Mouse (Mus musculus) intestine, embryonic 15.5 days (tissue): ENCODE results near the gene Uqcrq. TPM values are rescaled to one million over a fixed set of nuclear protein-coding genes. Genes with fewer than 3 reads are reported as not detected.

Experiments
- ATAC-seq: fragments of 200-750 bp; cut with Nextera tagmentation; 2 replicates; pipeline ENCODE4 v1.8.0; 2017; ENCODE audit warnings: moderate TSS enrichment, moderate library complexity
- H3K27ac ChIP-seq: fragments of 300-500 bp; sonication (generic); 2 replicates; pipeline ENCODE4 v1.5.1; 2015; ENCODE audit warnings: mild to moderate bottlenecking, inconsistent platforms
- H3K27me3 ChIP-seq: fragments of 300-500 bp; sonication (generic); replicated peaks from 2 replicates; pipeline ENCODE4 v1.6.1; 2015; ENCODE audit warnings: inconsistent platforms
- H3K36me3 ChIP-seq: fragments of 300-500 bp; sonication (generic); 2 replicates; pipeline ENCODE4 v1.6.1; 2015; ENCODE audit warnings: inconsistent platforms
- H3K4me1 ChIP-seq: fragments of 300-500 bp; sonication (generic); replicated peaks from 2 replicates; pipeline ENCODE4 v1.6.1; 2015; ENCODE audit warnings: inconsistent platforms
- H3K4me2 ChIP-seq: fragments of 300-500 bp; sonication (generic); replicated peaks from 2 replicates; pipeline ENCODE4 v1.6.1; 2015; ENCODE audit warnings: mild to moderate bottlenecking, inconsistent platforms
- H3K4me3 ChIP-seq: fragments of 300-500 bp; sonication (generic); replicated peaks from 2 replicates; pipeline ENCODE4 v1.5.1; 2015; ENCODE audit warnings: inconsistent platforms
- H3K9ac ChIP-seq: fragments of 300-500 bp; sonication (generic); 2 replicates; pipeline ENCODE4 v1.6.1; 2015; ENCODE audit warnings: inconsistent platforms
- H3K9me3 ChIP-seq: fragments of 300-500 bp; sonication (generic); 2 replicates; pipeline ENCODE4 v1.6.1; 2016; ENCODE audit warnings: inconsistent platforms
- WGBS: fragments of 180-500 bp; shearing (Covaris S2); methylation state at CpG from one replicate; pipeline ENCODE4 v1.1.7; 2015; 5-methylcytosine and 5-hydroxymethylcytosine counted together
- polyA plus RNA-seq: library from polyadenylated mRNA; unstranded; fragments of >200 nt; fragmentation: Nextera tagmentation; extraction: Ambion mirVana; gene quantifications from 2 replicates; pipeline ENCODE4 v1.2.1, GENCODE M21; 2015

The Uqcrq gene
- polyA plus RNA-seq, 1 experiment from 2014 or later, result 791 TPM

- ATAC-seq, result no peak
- Histone ChIP-seq H3K9ac (no peak overlapping the region), H3K27me3 (no peaks in the 10 kb centered on the region), H3K9me3 (no peaks in the 10 kb centered on the region), H3K27ac (no peak overlapping the region), H3K4me3 (no peak overlapping the region), H3K4me2 (no peak overlapping the region), H3K36me3 (no peaks in the 10 kb centered on the region), H3K4me1 (peaks cover 11% of the 10 kb centered on the region; the same call in 1 of the 2 replicates)
- WGBS, result 90% methylated on average over 8 of the region's 8 CpGs
Measured at GRCm38 (mm10) chr11:53447996-53448395, 17.4 kb upstream of the Uqcrq start.

DNA sequence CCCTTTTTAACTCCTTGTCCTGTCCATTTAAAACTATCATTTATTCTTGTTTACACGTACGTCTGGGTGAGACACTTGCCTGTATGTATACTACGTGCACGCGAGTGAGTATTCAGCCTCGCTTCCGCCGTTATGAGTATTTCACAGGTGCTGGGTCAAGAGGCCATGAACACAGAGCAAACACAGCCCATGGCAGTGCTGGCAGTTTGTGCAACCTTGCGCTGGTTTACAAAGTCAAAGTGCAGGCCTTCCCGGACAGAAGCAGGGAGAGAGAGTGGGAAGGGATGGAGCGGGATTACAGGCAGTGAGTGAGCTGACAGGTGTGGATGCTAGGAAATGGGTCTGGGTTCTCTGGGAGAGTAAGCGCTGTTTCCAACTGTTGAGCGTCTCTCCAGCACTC lies 15.6 kb upstream of the Uqcrq start:
- Histone ChIP-seq H3K9ac (no peak overlapping the region), H3K27ac (no peak overlapping the region), H3K36me3 (no peaks in the 10 kb centered on the region), H3K9me3 (no peaks in the 10 kb centered on the region), H3K4me2 (no peak overlapping the region), H3K4me3 (no peak overlapping the region), H3K27me3 (no peaks in the 10 kb centered on the region), H3K4me1 (peaks cover 10% of the 10 kb centered on the region; the same call in 1 of the 2 replicates)
- 65% methylated on average over 13 of the region's 13 CpGs for WGBS
- no peak for ATAC-seq

- Histone ChIP-seq H3K9ac (no peak overlapping the region), H3K27me3 (no peaks in the 10 kb centered on the region), H3K4me3 (no peak overlapping the region), H3K4me2 (no peak overlapping the region), H3K27ac (no peak overlapping the region), H3K4me1 (0 out of 2 replicates have a peak, but pooled peaks cover 4% of the 10 kb centered on the region), H3K36me3 (no peaks in the 10 kb centered on the region), H3K9me3 (no peaks in the 10 kb centered on the region)
- WGBS, result 61% methylated on average over 13 of the region's 13 CpGs
- no peak for ATAC-seq
Measured at GRCm38 (mm10) chr11:53445562-53445961, 14.9 kb upstream of the Uqcrq start.

GRCm38 (mm10) chr11:53443861-53444260 lies 13.2 kb upstream of the Uqcrq start:
- no peaks in the 10 kb centered on the region for H3K9me3 ChIP-seq
- H3K36me3 ChIP-seq, result no peaks in the 10 kb centered on the region
- H3K4me2 ChIP-seq, result no peak overlapping the region
- no peak overlapping the region for H3K9ac ChIP-seq
- no peak overlapping the region for H3K4me3 ChIP-seq
- H3K27ac ChIP-seq, result no peak overlapping the region
- ATAC-seq, result 0 out of 2 replicates have a peak, but pooled peaks have one; percentile 42
- no peaks in the 10 kb centered on the region for H3K27me3 ChIP-seq
- H3K4me1 ChIP-seq, result no peaks in the 10 kb centered on the region
- WGBS, result 34% methylated on average over 6 of the region's 6 CpGs

DNA sequence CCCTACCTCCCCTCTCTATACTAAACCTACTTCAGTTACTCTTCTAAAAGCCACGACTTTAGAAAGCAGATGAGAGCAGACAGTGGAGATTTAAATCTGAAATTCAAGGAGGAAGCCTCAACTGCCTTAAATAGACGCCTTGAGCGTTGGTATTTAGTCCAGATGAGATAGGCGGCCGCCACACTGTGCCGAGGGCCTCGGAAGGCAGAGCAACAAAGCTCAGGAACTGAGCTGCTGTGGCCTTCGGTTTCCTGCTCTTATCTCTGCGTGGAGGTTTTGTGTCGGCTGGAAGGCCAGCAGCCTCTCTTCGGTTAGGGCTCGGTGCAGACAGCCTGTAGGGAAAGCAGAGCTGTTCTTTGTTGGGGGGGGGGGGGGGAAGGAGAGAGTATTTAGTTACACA lies 11.3 kb upstream of the Uqcrq start:
- Histone ChIP-seq H3K9me3 (no peaks in the 10 kb centered on the region), H3K4me2 (no peak overlapping the region), H3K9ac (no peak overlapping the region), H3K36me3 (no peaks in the 10 kb centered on the region), H3K4me3 (no peak overlapping the region), H3K4me1 (no peaks in the 10 kb centered on the region), H3K27me3 (no peaks in the 10 kb centered on the region), H3K27ac (no peak overlapping the region)
- WGBS, result 24% methylated on average over 12 of the region's 12 CpGs
- 0 out of 2 replicates have a peak, but pooled peaks have one; percentile 51 for ATAC-seq

DNA sequence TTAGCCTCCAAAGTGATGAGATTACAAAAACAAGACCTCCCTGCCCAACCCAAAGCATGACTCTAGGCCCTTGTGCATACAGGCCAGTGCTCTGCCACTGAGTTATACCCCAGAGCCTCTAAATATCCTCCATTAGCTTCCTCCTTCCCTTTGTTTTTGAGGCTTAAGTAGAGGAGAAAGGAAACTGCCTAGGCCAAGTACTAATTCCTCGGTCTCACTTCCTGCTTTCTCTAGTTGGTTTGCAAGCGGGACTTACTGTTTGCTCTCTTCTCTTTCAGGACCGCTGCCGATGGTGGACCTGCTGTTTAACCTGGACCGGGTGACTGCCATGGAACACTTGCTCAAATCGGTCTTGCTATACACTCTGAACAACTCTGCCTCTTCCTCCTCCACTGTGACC lies 5.7 kb upstream of the Uqcrq start:
- no peaks in the 10 kb centered on the region for H3K36me3 ChIP-seq
- H3K4me1 ChIP-seq, result peaks cover 2% of the 10 kb centered on the region; the same call in 1 of the 2 replicates
- no peaks in the 10 kb centered on the region for H3K9me3 ChIP-seq
- no peak overlapping the region for H3K9ac ChIP-seq
- WGBS, result 84% methylated on average over 6 of the region's 6 CpGs
- no peaks in the 10 kb centered on the region for H3K27me3 ChIP-seq
- no peak overlapping the region for H3K27ac ChIP-seq
- ATAC-seq, result no peak
- no peak overlapping the region for H3K4me2 ChIP-seq
- H3K4me3 ChIP-seq, result no peak overlapping the region

DNA sequence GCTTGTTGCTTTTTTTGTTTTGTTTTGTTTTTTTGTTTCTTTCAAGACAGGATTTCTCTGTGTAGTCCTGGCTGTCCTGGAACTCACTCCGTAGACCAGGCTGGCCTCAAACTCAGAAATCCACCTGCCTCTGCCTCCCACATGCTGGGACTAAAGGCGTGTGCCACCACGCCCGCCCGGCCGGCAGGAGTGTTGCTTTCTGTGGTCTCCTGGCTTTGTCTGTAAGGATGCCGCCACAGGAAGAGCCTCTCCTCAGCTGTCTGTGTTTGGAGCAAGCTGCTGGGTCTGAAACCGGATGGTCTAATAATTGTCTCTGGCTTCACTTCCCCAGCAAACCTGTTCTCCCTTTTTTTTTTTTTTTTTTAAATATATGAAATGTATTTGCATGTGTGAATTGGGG lies 4.9 kb upstream of the Uqcrq start:
- WGBS, result 79% methylated on average over 8 of the region's 8 CpGs
- no peak overlapping the region for H3K27ac ChIP-seq
- H3K4me1 ChIP-seq, result peaks cover 3% of the 10 kb centered on the region; the same call in 1 of the 2 replicates
- H3K9me3 ChIP-seq, result no peaks in the 10 kb centered on the region
- ATAC-seq, result no peak
- H3K4me3 ChIP-seq, result no peak overlapping the region
- H3K9ac ChIP-seq, result no peak overlapping the region
- no peak overlapping the region for H3K4me2 ChIP-seq
- H3K36me3 ChIP-seq, result no peaks in the 10 kb centered on the region
- no peaks in the 10 kb centered on the region for H3K27me3 ChIP-seq

GRCm38 (mm10) chr11:53433057-53433456 lies 2.4 kb upstream of the Uqcrq start:
- no peak overlapping the region for H3K4me3 ChIP-seq
- peaks cover 9% of the 10 kb centered on the region; the same call in 1 of the 2 replicates for H3K36me3 ChIP-seq
- no peak overlapping the region for H3K9ac ChIP-seq
- no peaks in the 10 kb centered on the region for H3K27me3 ChIP-seq
- 61% methylated on average over 6 of the region's 6 CpGs for WGBS
- peaks cover 8% of the 10 kb centered on the region; the same call in 1 of the 2 replicates for H3K4me1 ChIP-seq
- no peak overlapping the region for H3K27ac ChIP-seq
- H3K9me3 ChIP-seq, result no peaks in the 10 kb centered on the region
- no peak for ATAC-seq
- H3K4me2 ChIP-seq, result no peak overlapping the region

DNA sequence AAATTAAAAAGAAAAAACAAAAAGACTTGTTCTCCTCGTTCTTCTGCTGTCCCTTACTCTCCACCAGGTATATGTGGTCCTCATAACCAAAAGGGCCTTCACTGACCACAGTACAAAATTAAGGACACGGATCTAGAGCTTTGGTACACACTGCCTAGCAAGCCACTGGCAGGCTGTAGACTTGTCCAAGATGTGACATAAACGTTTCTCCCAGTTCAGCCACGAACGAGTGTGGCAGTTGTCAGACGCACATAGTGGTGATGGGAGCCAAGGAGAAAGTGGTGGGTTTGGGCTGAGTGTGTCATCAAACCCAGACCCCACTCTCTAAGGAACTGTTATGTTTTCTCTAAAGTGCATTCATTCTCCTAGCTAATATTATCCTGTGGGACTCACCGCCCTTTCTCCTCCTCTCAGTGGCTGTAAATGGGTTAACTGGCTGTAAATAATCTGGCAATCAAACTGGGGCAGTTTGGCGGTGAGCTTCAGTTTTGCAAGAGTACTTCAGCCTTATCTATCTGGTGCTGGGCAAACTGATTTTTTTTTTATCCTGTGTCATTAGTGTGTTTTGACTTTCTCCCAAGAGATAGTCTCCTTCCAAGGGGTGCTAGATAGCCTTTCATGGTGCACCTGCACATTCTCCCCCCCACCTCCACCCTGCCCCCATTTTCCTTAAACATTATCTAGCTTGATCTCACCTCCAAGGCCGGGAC lies 871 bp upstream of the Uqcrq start:
- WGBS, result 10% methylated on average over 9 of the region's 9 CpGs
- Histone ChIP-seq H3K27ac (peak overlapping the region; percentile 68), H3K9me3 (no peaks in the 10 kb centered on the region), H3K4me3 (peak overlapping the region; percentile 90), H3K4me1 (peaks cover 8% of the 10 kb centered on the region; the same call in 1 of the 2 replicates), H3K27me3 (no peaks in the 10 kb centered on the region), H3K4me2 (peak overlapping the region; percentile 78), H3K9ac (0 out of 2 replicates have a peak overlapping the region, but pooled peaks have one; percentile 9), H3K36me3 (peaks cover 9% of the 10 kb centered on the region; the same call in 1 of the 2 replicates)
- ATAC-seq, result peak; percentile 53

DNA sequence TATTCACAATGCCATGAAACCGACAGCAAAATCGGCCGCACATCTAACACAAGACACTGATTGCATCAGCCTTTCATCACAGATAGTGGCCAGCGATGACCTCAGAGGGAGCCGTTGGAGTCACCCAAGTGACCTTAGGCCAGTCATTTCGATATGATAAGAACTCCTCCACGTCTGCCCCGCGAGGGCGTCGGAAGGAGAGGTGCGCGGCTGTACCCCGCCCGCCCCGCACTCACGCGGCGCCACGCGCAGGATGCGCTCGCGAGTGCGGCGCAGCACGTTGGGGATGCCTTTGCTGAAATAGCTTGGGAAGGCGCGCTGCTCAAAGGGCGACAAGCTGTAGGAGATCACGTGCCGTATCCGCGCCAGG lies 346 bp downstream of the Uqcrq start:
- Histone ChIP-seq H3K4me1 (peaks cover 8% of the 10 kb centered on the region; the same call in 1 of the 2 replicates), H3K9me3 (no peaks in the 10 kb centered on the region), H3K27me3 (no peaks in the 10 kb centered on the region), H3K4me3 (peak overlapping the region; percentile 90), H3K4me2 (peak overlapping the region; percentile 78), H3K27ac (peak overlapping the region; percentile 85), H3K36me3 (peaks cover 9% of the 10 kb centered on the region; the same call in 1 of the 2 replicates), H3K9ac (peak overlapping the region; percentile 91)
- WGBS, result under 1% methylated on average over 34 of the region's 34 CpGs
- ATAC-seq, result no peak

- H3K9ac ChIP-seq, result no peak overlapping the region
Measured at GRCm38 (mm10) chr11:53429182-53429581, 1.4 kb downstream of the Uqcrq start.

GRCm38 (mm10) chr11:53428716-53429057 lies 1.9 kb downstream of the Uqcrq start:
- WGBS, result 97% methylated on average over 5 of the region's 5 CpGs
- no peaks in the 10 kb centered on the region for H3K27me3 ChIP-seq
- no peak overlapping the region for H3K4me3 ChIP-seq
- no peak overlapping the region for H3K9ac ChIP-seq
- no peaks in the 10 kb centered on the region for H3K9me3 ChIP-seq
- H3K36me3 ChIP-seq, result peaks cover 9% of the 10 kb centered on the region; the same call in 1 of the 2 replicates
- H3K4me2 ChIP-seq, result no peak overlapping the region
- no peak for ATAC-seq
- H3K27ac ChIP-seq, result no peak overlapping the region
- H3K4me1 ChIP-seq, result peaks cover 8% of the 10 kb centered on the region; the same call in 1 of the 2 replicates

More at GRCm38 (mm10) chr11:53429182-53429581, 1.4 kb downstream of the Uqcrq start:
- Histone ChIP-seq H3K4me1 (peaks cover 8% of the 10 kb centered on the region; the same call in 1 of the 2 replicates), H3K9me3 (no peaks in the 10 kb centered on the region), H3K27me3 (no peaks in the 10 kb centered on the region), H3K27ac (no peak overlapping the region), H3K36me3 (peaks cover 9% of the 10 kb centered on the region; the same call in 1 of the 2 replicates), H3K4me3 (peak overlapping the region; percentile 90; the same call in 1 of the 2 replicates), H3K4me2 (peak overlapping the region; percentile 78)
- no peak for ATAC-seq
